Mouse (Mus musculus): Measurements from ENCODE around the gene Metap1.

The Metap1 gene

DNA sequence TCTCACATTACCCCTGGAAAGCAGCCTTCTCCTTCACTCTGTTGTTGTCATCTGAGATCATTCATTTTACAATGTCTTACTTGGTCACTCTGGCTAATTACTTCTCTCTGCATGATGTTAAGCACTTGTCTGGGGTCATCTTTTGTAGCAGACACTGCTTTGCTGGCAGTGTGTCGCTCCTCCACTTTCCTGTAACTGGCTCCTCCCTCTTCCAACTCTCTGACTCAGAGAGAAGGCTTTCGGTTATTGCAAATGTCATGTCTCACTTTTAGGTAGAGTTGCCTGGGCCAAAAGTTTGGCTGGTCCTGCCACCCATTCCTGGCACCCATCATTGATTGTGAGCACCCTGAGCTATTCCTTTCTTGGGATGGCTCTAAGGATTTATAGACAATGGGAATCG lies 25.4 kb upstream of the Metap1 start:
- POLR2A ChIA-PET, result interaction anchor here in 3 of 4 experiments (0.6 to 2.2 kb wide), 3 partner anchors 11 to 370 kb away, joined by 3 to 16 read pairs (median 13); partner anchors contain the start of genes Eif4e (in 2 of the 3) and Mttp (in 1 of the 3)
- CTCF ChIA-PET, result no interaction called here

DNA sequence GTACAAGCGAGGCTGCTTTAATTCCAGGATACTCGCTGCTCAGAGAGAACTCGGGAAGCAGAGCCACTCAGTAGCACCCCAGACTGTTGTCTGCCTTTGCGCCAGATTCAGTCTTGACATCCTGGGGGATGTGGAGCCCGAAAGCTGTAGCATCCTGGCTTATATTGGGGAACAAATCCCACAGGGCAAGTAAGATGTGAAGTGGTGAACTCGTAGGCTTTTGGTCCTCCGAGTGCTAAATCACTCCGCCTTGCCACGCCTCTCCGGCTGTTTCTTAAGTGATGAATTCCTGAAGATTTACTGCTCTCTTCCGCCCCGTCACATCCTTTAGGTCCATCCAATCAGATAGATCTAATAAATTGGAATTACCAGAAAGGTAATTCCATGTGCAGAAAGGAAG lies 23.9 kb upstream of the Metap1 start:
- ChIA-PET CTCF (no interaction called here), POLR2A (interaction anchor here in 2 of 4 experiments (0.6 to 1.2 kb wide), 3 partner anchors 14 to 117 kb away, joined by 3 to 5 read pairs (median 3); no protein-coding TSS in a partner anchor)

- POLR2A ChIA-PET, result interaction anchor here in 1 of 4 experiments (2.3 kb wide), 1 partner anchor 21 kb away, joined by 6 read pairs; the partner anchor contains the start of gene Metap1
- CTCF ChIA-PET, result no interaction called here
Observed at GRCm38 (mm10) chr3:138510471-138510870, 21.2 kb upstream of the Metap1 start.

- POLR2A ChIA-PET, result interaction anchor here in 1 of 4 experiments (0.6 kb wide), 1 partner anchor 25 kb away, joined by 3 read pairs; no protein-coding TSS in a partner anchor
- CTCF ChIA-PET, result no interaction called here
Observed at GRCm38 (mm10) chr3:138509581-138509980, 20.3 kb upstream of the Metap1 start.

DNA sequence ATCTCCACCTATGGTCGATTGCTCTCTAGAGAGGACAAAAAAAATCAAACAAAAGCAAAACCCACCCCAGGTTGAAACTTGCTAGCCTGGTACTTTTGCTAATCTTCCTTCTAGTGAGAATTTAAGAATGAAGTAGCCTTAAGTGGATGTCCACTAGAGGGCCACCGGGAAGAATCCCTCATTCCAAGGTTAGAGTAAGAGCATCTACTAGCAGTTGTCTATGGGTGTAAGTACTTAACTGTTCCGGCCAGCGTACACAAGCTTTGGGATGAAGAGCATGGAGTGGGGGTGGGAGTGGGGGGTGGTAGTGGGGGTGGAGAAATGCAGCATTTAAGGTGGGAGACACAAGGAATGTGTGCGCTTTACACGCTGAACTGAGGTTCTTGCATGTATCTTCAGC lies 17.4 kb upstream of the Metap1 start:
- CTCF ChIA-PET, result interaction anchor here (0.5 to 1.1 kb wide), 6 partner anchors 19 to 529 kb away, joined by 3 to 5 read pairs (median 3); partner anchors contain the start of gene Eif4e (in 2 of the 4)
- POLR2A ChIA-PET, result interaction anchor here in 2 of 4 experiments (0.6 to 2.3 kb wide), 5 partner anchors 9 to 36 kb away, joined by 3 to 8 read pairs (median 3); partner anchors contain the start of gene Metap1 (in 1 of the 2)

- ChIA-PET CTCF (no interaction called here), POLR2A (interaction anchor here in 1 of 4 experiments (1.8 kb wide), 1 partner anchor 23 kb away, joined by 8 read pairs; the partner anchor contains the start of gene Eif4e)
Observed at GRCm38 (mm10) chr3:138503754-138504153, 14.4 kb upstream of the Metap1 start.

DNA sequence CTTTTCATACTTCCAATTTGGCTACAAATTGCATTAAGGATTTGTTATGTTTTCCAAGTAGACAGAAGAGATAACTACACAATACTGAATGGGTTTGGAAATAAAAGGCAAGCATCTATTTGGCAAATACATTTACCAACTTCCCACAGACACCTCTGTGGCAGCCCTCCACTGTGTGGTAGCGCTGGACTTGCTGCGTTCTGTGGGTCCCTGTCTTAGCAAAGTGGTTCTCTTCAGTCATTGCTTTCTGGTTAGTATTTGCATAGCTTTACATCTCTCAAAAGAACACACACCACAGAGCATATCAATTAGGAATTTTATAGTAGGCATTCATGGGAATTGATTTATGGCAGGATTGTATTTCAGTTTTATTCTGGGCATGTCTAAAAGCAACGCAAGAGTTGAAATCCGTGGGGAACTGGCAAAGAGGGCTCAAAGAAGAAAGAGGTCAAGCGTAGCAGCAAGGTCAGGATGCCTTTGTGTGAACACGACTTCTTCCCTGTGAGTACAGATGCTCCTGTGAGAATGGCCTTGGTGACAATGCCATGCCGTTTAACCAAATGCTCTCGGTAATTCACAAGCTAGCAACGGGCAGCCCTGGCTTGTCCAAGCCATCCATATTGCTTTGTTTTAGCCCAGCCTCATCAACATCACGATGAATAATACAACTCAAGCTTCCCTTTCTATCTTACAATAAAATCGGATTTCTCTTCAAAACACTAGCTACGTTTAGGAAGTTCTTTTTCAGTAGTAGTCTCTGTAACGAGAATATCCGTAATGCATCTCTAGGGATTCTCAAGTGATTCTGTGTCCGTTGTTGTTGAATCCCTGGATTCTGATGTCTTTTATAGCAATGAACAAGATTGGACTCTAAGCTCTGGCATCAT lies 10.8 kb upstream of the Metap1 start:
- ChIA-PET CTCF (no interaction called here), POLR2A (interaction anchor here in 3 of 4 experiments (0.7 to 1.9 kb wide), 7 partner anchors 8 to 36 kb away, joined by 3 to 5 read pairs (median 4); partner anchors contain the start of gene Metap1 (in 3 of the 3))

DNA sequence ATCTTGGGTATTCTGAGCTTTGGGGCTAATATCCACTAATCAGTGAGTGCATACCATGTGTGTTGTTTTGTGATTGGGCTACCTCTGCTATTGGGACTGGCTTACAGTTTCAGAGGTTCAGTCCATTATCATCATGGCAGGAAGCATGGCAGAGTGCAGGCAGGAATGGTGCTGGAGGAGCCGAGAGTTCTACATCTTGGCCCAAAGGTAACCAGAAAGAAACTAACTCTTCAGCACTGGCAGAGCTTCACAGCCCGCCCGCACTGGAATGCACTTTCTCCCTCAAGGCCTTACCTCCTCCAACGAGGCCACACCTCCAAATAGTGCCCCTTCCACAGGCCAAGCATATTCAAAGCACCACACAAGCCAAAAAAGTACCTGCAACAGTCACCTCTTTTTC lies 9.4 kb upstream of the Metap1 start:
- CTCF ChIA-PET, result no interaction called here

DNA sequence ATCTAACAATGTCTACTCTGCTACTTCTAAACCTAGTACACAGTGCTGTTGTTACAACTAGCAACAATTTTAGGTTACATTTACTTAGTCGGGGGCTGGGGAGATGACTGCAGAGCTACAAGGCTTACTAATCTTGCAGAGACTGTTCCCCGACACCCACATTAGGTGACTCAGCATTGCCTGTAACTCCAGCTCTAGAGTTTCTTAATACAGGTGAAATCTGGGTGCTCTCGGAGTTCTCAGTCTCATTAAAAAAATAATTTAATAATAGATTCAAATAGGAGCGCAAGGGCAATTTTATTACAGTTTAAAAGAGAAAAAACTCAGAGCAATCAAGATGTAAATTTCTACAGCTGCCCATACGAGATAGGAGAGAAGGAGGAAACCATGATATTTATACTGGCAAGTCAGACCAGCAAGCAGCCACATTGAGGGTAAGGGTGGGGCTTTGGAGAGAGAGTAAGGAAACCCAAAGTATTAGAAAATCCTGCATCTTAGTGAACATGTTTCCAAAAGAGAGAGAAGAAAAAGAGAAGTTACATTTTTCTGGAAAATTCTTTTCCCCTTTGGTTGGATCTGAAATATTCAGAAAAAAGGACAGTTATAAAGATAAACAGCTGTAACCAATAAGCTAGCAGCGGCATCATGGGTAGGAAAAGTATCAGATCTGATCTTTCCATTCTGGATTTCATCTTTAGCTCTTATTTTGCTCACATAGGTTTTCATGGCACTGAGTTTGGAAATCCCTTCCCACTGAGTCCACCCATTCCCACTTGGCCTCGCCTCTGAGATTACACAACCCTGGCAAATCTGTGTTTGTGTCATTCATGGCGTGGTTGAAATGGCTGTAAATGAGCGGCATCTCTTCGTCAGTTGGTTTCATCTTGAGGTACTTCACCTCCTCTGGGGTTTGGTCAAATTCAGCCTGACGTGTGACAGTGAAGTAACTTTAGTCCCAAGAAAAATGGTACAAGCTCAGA lies 6.1 kb upstream of the Metap1 start:
- CTCF ChIA-PET, result no interaction called here
- POLR2A ChIA-PET, result interaction anchor here in 3 of 4 experiments (0.6 to 1.2 kb wide), 4 partner anchors 31 to 1735 kb away, joined by 3 to 7 read pairs (median 3); partner anchors contain the start of gene Adh4 (in 1 of the 3)

More for the DNA sequence above, 9.4 kb upstream of the Metap1 start:
- POLR2A ChIA-PET, result interaction anchor here in 1 of 4 experiments (1.9 kb wide), 1 partner anchor 10 kb away, joined by 4 read pairs; the partner anchor contains the start of gene Metap1

- ChIA-PET CTCF (no interaction called here), POLR2A (interaction anchor here in 3 of 4 experiments (0.6 to 1.2 kb wide), 4 partner anchors 32 to 1735 kb away, joined by 3 to 7 read pairs (median 3); partner anchors contain the start of gene Adh4 (in 1 of the 3))
Observed at GRCm38 (mm10) chr3:138494565-138494964, 5.2 kb upstream of the Metap1 start.

- CTCF ChIA-PET, result no interaction called here
- POLR2A ChIA-PET, result interaction anchor here in 1 of 4 experiments (0.6 kb wide), 1 partner anchor 12 kb away, joined by 3 read pairs; no protein-coding TSS in a partner anchor
Observed at GRCm38 (mm10) chr3:138493668-138494067, 4.4 kb upstream of the Metap1 start.

DNA sequence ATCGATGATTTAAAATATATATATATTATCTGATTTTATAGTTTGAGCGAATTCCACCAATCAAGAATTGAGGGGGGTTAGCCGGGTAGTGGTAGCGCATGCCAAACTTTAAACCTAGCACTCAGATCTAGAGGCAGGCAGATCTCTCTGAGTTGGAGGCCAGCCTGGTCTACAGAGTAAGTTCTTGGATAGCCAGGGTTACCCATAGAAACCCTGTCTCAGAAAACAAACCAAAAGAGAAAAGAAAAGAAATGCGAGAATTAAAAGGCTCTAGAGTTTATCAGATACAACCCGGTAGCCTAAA lies 671 bp upstream of the Metap1 start:
- CTCF ChIA-PET, result interaction anchor here in 1 of 4 experiments (1.2 kb wide), 1 partner anchor 15 kb away, joined by 3 read pairs; no protein-coding TSS in a partner anchor

DNA sequence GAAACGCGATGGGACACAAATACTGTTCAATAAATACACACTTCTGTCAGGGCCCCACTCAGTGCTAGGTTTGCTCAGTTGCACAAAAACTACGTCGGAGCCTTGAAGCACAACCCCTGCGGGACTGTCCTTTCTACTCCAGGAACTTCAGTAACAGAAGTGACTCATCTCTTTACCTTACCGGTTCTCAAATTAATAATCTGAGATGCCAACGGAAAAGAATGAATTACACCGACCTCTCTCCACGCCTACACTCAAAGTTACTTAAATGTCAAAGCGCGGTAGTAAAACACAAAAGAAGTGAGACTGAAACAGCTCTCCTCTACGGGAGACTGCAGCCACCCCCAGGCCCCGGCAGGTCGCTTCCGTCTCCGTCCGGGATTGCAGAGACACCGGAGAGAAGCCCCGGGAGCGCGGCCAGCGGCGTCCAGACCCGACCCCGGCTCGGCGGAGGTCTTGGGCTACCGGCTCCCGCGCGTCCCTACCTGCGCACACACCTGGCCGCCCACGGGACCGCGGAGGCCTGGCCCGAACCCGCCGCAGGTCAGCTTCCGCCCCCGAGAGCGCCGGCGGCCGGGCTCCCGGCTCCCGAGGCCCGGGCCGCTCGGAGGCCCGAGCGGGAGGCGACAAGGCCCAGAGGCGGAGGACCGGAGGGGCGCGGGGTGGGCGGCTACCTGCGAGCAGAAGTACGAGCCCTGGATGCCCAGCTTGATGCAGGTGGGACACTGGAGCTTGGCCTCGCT lies 560 bp downstream of the Metap1 start:
- ChIA-PET POLR2A (interaction anchor here in 3 of 4 experiments (0.5 to 3.0 kb wide), 42 partner anchors 9 to 658 kb away, joined by 3 to 29 read pairs (median 4); partner anchors contain the start of genes Eif4e (in 3 of the 3), H2afz (in 2 of the 3), Trmt10a (in 2 of the 3) and Adh5 (in 1 of the 3)), CTCF (interaction anchor here in 1 of 4 experiments (1.1 kb wide), 1 partner anchor 37 kb away, joined by 3 read pairs; the partner anchor contains the start of gene Eif4e)

More for the DNA sequence above, 671 bp upstream of the Metap1 start:
- POLR2A ChIA-PET, result interaction anchor here in 3 of 4 experiments (0.6 to 3.0 kb wide), 18 partner anchors 10 to 626 kb away, joined by 3 to 29 read pairs (median 8); partner anchors contain the start of genes Eif4e (in 3 of the 3) and H2afz (in 1 of the 3)

- POLR2A ChIA-PET, result interaction anchor here in 1 of 4 experiments (0.8 kb wide), 1 partner anchor 13 kb away, joined by 3 read pairs; no protein-coding TSS in a partner anchor
- CTCF ChIA-PET, result no interaction called here
Observed at GRCm38 (mm10) chr3:138483240-138483639, 6.1 kb downstream of the Metap1 start.

GRCm38 (mm10) chr3:138481526-138482284 lies 7.6 kb downstream of the Metap1 start:
- CTCF ChIA-PET, result interaction anchor here in 1 of 4 experiments (0.5 to 0.6 kb wide), 2 partner anchors 25 to 29 kb away, joined by 5 to 8 read pairs; no protein-coding TSS in a partner anchor
- POLR2A ChIA-PET, result interaction anchor here in 3 of 4 experiments (0.6 to 1.8 kb wide), 14 partner anchors 8 to 618 kb away, joined by 3 to 7 read pairs (median 4); partner anchors contain the start of genes Eif4e (in 1 of the 3) and H2afz (in 1 of the 3)

DNA sequence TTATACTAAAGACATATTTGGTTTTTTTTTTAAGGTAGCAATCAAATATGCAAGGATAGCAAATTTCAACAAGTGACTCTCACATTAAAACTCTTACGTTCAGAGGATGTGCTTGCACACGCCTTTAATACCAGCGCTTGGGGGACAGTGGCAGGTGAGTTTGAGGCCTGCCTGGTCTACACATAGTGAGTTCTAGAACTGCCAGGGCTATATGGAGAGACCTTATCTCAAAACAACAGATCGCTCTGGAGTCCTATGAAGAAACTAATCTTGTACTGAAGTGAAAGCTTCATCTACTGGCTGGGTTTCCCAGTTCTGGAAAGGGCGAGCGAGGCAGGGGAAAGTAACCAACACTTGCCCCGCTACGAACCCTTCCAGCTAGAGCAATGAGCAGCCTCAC lies 9.8 kb downstream of the Metap1 start:
- CTCF ChIA-PET, result no interaction called here

More for the DNA sequence above, 9.8 kb downstream of the Metap1 start:
- POLR2A ChIA-PET, result interaction anchor here in 2 of 4 experiments (1.0 to 2.2 kb wide), 5 partner anchors 9 to 47 kb away, joined by 3 to 15 read pairs (median 4); partner anchors contain the start of gene Metap1 (in 2 of the 2)
